Mouse (Mus musculus): ENCODE measurements around the gene Dnase1l3. TPM values are rescaled to one million over a fixed set of nuclear protein-coding genes. Genes with fewer than 3 reads are reported as not detected.
A peak's percentile ranks its signal among the peaks of the same experiment; 100 is the strongest.

Dnase1l3 gene
- polyA plus RNA-seq, 1 experiment from 2014 or later, result 0.05 TPM

- Histone ChIP-seq H3K9ac (no peak overlapping the region), H3K4me3 (no peak overlapping the region), H3K36me3 (no peaks in the 10 kb centered on the region), H3K9me3 (no peaks in the 10 kb centered on the region), H3K27ac (replicated peaks) (no peak overlapping the region), H3K4me2 (no peak overlapping the region), H3K4me1 (peaks cover 8% of the 10 kb centered on the region), H3K27me3 (replicated peaks) (peaks cover 52% of the 10 kb centered on the region)
- 60% methylated on average over 3 of the region's 3 CpGs for WGBS
- no peak for ATAC-seq (ENCODE audit: extremely low read depth, insufficient number of reproducible peaks, low FRiP score, low TSS enrichment)
Observed at GRCm38 (mm10) chr14:7999030-7999429, 4.7 kb upstream of the Dnase1l3 start.

DNA sequence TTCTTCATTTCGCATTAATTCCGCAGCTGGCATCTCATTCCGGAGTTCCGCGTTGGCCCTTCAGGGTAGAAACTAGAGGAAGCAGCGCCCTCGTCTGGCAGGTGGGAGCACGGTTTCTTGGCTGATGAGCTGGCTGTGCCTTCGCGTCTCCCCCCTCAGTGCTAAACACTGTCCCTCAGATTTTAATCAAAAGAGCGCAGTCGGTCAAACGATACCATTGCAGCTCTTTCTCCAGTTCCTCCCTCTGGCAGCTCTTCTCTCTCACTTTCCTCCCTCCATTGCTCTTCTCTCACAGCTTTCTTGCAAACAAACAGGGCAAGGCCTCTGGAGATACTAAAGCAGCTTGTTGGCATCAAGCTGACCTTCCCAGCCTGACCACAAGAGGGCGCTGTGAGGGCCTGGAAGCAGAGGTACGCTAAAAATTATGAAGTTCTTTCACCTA lies 2.9 kb upstream of the Dnase1l3 start:
- Histone ChIP-seq H3K36me3 (no peaks in the 10 kb centered on the region), H3K4me2 (peak overlapping the region; percentile 67), H3K9me3 (no peaks in the 10 kb centered on the region), H3K4me3 (peak overlapping the region; percentile 35), H3K9ac (peak overlapping the region; percentile 68; the same call in 1 of the 2 replicates), H3K27ac (replicated peaks) (no peak overlapping the region), H3K4me1 (no peaks in the 10 kb centered on the region), H3K27me3 (replicated peaks) (peaks cover 53% of the 10 kb centered on the region)
- 3% methylated on average over 15 of the region's 15 CpGs for WGBS
- no peak for ATAC-seq (ENCODE audit: extremely low read depth, insufficient number of reproducible peaks, low FRiP score, low TSS enrichment)

DNA sequence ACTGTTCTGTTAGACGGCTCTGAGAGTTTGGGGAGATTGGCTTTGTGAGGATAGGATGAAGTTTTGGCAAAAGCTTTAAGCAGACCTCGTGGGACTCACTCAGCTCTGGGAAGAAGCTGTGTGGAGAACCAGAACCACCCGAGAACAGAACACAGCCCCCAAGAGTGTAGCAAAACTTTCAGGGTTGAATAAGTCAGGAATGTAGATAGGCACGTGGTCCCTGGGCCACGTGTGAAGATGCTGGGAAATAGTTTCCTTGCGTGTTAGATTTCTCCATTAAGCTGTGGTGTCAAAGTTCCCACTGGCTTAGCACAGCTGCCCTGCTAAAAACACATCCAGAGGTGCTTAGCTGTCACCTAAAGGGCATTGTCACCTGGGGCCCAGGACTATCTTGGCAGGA lies 2.2 kb downstream of the Dnase1l3 start:
- no peak overlapping the region for H3K9ac ChIP-seq
- no peak overlapping the region for H3K4me3 ChIP-seq
- H3K27me3 ChIP-seq (replicated peaks), result peaks cover 17% of the 10 kb centered on the region
- H3K4me2 ChIP-seq, result no peak overlapping the region
- H3K9me3 ChIP-seq, result no peaks in the 10 kb centered on the region
- no peak overlapping the region for H3K27ac ChIP-seq (replicated peaks)
- no peaks in the 10 kb centered on the region for H3K36me3 ChIP-seq
- WGBS, result 57% methylated on average over 6 of the region's 6 CpGs
- H3K4me1 ChIP-seq, result no peaks in the 10 kb centered on the region
- ATAC-seq (ENCODE audit: extremely low read depth, insufficient number of reproducible peaks, low FRiP score, low TSS enrichment), result no peak

DNA sequence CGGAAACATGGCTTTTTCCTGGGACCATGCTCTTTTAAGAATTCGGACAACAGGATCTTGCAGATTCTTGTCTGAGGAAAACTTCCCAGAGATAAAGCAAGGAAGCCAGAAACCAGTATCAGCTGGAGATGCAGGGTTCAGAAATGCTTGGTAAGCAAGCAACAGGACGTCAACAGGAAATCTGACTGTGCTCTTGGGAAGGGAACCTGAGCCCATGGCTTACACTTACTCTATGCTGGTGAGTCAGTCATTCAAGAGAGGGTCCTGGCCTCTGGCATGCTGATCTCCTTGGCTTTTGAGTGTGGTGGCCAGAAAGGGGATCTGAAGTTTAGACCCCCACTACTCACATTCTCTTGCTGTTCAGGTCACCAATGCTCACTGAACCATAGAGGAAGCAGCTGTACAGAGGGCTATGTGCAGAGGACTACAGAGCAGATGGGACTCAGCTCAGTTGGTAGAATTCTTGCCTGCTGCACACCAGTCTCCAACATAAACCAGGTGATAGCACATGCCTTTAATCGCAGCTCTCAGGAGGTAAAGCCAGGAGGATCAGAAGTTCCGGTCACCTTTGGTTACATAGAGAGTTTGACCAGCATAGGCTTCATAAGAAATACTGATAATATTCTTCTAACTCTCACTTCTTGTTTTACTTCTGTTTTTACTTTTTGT lies 3.1 kb downstream of the Dnase1l3 start:
- no peak overlapping the region for H3K9ac ChIP-seq
- no peak overlapping the region for H3K4me3 ChIP-seq
- H3K4me2 ChIP-seq, result no peak overlapping the region
- 71% methylated on average over 5 of the region's 5 CpGs for WGBS
- H3K4me1 ChIP-seq, result no peaks in the 10 kb centered on the region
- H3K9me3 ChIP-seq, result no peaks in the 10 kb centered on the region
- H3K27ac ChIP-seq (replicated peaks), result no peak overlapping the region
- no peaks in the 10 kb centered on the region for H3K36me3 ChIP-seq
- peaks cover 17% of the 10 kb centered on the region for H3K27me3 ChIP-seq (replicated peaks)
- no peak for ATAC-seq (ENCODE audit: extremely low read depth, insufficient number of reproducible peaks, low FRiP score, low TSS enrichment)

- Histone ChIP-seq H3K4me1 (no peaks in the 10 kb centered on the region), H3K27ac (replicated peaks) (no peak overlapping the region), H3K4me3 (no peak overlapping the region), H3K9me3 (no peaks in the 10 kb centered on the region), H3K9ac (no peak overlapping the region), H3K27me3 (replicated peaks) (peaks cover 11% of the 10 kb centered on the region), H3K4me2 (no peak overlapping the region), H3K36me3 (no peaks in the 10 kb centered on the region)
- 41% methylated on average over 3 of the region's 3 CpGs for WGBS
- no peak for ATAC-seq (ENCODE audit: extremely low read depth, insufficient number of reproducible peaks, low FRiP score, low TSS enrichment)
Observed at GRCm38 (mm10) chr14:7989961-7990360, 4.4 kb downstream of the Dnase1l3 start.

DNA sequence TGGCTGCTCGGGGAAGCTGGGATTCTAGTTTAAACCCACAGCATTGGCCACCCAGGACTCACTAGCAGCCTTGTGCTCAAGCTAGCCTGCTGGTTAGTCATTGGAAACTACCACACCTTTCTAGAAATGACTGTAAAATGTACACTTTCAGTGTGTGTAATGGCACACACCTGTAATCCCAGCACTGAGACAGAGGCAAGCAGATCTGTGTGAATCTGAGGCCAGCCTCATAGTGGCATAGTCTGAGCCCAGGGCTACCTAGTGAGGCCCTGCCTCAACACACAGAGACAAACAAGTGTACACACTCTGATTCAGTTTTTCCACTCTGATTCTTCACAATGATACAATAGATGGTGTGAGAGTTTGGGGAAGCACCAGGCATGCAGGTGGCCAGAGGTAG lies 5.0 kb downstream of the Dnase1l3 start:
- H3K4me3 ChIP-seq, result no peak overlapping the region
- ATAC-seq (ENCODE audit: extremely low read depth, insufficient number of reproducible peaks, low FRiP score, low TSS enrichment), result no peak
- no peaks in the 10 kb centered on the region for H3K36me3 ChIP-seq
- H3K4me2 ChIP-seq, result no peak overlapping the region
- H3K27me3 ChIP-seq (replicated peaks), result peaks cover 5% of the 10 kb centered on the region
- no peaks in the 10 kb centered on the region for H3K9me3 ChIP-seq
- H3K27ac ChIP-seq (replicated peaks), result no peak overlapping the region
- no peak overlapping the region for H3K9ac ChIP-seq
- WGBS, result 39% methylated on average over 1 of the region's 1 CpGs
- no peaks in the 10 kb centered on the region for H3K4me1 ChIP-seq

DNA sequence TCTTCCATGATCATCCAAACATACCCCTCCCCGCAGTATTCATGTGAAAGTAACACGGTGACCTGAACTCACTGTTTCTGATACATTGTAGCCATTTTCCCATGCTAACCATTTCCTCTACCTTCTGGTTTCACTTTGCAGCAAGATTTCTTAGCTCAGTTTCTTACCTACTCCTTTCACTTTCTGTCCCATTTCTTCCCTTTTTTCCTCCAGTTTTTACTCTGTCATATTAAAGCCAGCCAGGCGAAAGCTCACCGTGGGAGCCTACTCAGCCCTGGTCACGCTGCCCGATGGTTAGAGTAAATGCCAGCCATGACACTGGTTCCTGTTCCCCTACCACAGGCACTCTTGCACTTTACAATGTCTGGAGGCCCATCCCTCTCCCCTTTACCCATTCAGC lies 7.5 kb downstream of the Dnase1l3 start:
- H3K9ac ChIP-seq, result no peak overlapping the region
- H3K4me3 ChIP-seq, result no peak overlapping the region
- no peaks in the 10 kb centered on the region for H3K9me3 ChIP-seq
- 88% methylated on average over 6 of the region's 6 CpGs for WGBS
- no peak for ATAC-seq (ENCODE audit: extremely low read depth, insufficient number of reproducible peaks, low FRiP score, low TSS enrichment)
- no peaks in the 10 kb centered on the region for H3K36me3 ChIP-seq
- no peaks in the 10 kb centered on the region for H3K4me1 ChIP-seq
- H3K4me2 ChIP-seq, result no peak overlapping the region
- no peak overlapping the region for H3K27ac ChIP-seq (replicated peaks)
- no peaks in the 10 kb centered on the region for H3K27me3 ChIP-seq (replicated peaks)

DNA sequence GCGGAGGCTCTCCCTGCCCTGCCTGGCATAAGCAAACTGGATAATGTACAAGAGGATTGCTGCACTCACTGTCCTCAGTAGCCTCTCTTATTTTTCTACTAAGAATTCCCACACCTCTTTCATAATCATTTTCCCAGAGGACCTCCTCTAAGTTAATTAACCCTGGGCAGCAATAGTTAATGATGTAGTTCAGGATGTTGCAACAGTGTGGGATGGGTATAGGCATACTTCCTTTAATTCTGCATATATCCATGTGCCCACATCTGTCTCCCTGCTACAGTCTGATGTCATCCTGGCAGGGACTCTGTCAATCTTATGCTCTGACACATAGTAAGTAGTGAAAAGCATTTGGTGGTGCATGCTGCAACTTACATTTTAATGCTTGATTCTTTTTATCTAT lies 13.1 kb downstream of the Dnase1l3 start:
- Histone ChIP-seq H3K4me1 (no peaks in the 10 kb centered on the region), H3K9ac (no peak overlapping the region), H3K27me3 (replicated peaks) (no peaks in the 10 kb centered on the region), H3K4me2 (no peak overlapping the region), H3K27ac (replicated peaks) (no peak overlapping the region), H3K9me3 (no peaks in the 10 kb centered on the region), H3K4me3 (no peak overlapping the region), H3K36me3 (no peaks in the 10 kb centered on the region)
- no peak for ATAC-seq (ENCODE audit: extremely low read depth, insufficient number of reproducible peaks, low FRiP score, low TSS enrichment)
- 86% methylated on average over 1 of the region's 1 CpGs for WGBS

DNA sequence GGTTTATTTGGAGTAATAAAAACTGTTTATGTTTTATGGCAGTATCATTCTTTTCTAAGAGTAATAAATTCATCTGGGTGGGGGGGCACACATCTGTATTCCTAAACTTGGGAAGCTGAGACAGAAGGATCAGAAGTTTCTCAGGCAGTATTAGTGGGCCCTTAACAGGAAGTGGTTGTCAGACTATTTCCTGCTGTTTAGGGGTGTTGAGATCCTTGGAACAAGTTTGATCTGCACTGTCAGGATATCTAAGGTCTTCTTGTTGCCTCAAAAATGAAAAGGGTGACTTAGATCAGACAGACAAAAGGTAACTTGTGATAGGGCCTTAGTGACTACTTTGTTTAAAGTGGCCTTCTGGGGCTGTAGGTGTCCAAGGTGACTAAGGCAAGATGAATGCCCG lies 16.2 kb downstream of the Dnase1l3 start:
- H3K9ac ChIP-seq, result no peak overlapping the region
- H3K4me1 ChIP-seq, result no peaks in the 10 kb centered on the region
- 70% methylated on average over 1 of the region's 1 CpGs for WGBS
- H3K27ac ChIP-seq (replicated peaks), result no peak overlapping the region
- H3K4me2 ChIP-seq, result no peak overlapping the region
- H3K4me3 ChIP-seq, result no peak overlapping the region
- H3K27me3 ChIP-seq (replicated peaks), result no peaks in the 10 kb centered on the region
- no peak for ATAC-seq (ENCODE audit: extremely low read depth, insufficient number of reproducible peaks, low FRiP score, low TSS enrichment)
- no peaks in the 10 kb centered on the region for H3K36me3 ChIP-seq
- H3K9me3 ChIP-seq, result no peaks in the 10 kb centered on the region; the same call in 1 of the 2 replicates

GRCm38 (mm10) chr14:7977471-7977870 lies 16.9 kb downstream of the Dnase1l3 start:
- Histone ChIP-seq H3K9ac (no peak overlapping the region), H3K27me3 (replicated peaks) (no peaks in the 10 kb centered on the region), H3K4me2 (no peak overlapping the region), H3K4me1 (no peaks in the 10 kb centered on the region), H3K27ac (replicated peaks) (no peak overlapping the region), H3K36me3 (no peaks in the 10 kb centered on the region), H3K4me3 (no peak overlapping the region), H3K9me3 (no peaks in the 10 kb centered on the region; the same call in 1 of the 2 replicates)
- WGBS, result 82% methylated on average over 1 of the region's 1 CpGs
- no peak for ATAC-seq (ENCODE audit: extremely low read depth, insufficient number of reproducible peaks, low FRiP score, low TSS enrichment)

DNA sequence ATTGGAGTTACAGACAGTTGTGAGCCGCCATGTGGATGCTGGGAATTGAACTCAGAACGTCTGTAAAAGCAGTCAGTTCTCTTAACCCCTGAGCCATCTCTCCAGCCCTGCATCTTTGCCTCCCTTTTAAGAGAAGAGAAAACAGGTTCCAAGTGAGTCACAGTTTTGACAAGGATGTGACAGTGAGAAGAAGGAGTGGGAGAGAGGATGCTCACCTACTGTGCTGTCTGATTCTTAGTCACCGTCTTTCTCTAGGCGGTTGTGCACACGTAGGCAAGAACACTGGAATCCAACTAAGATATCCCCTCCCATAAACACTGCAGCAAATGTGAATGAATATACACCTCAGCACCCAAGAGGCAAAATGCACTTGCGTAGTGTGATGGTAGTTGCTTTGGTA lies 19.2 kb downstream of the Dnase1l3 start:
- H3K36me3 ChIP-seq, result no peaks in the 10 kb centered on the region
- no peaks in the 10 kb centered on the region; the same call in 1 of the 2 replicates for H3K9me3 ChIP-seq
- no peak overlapping the region for H3K9ac ChIP-seq
- no peak for ATAC-seq (ENCODE audit: extremely low read depth, insufficient number of reproducible peaks, low FRiP score, low TSS enrichment)
- H3K27me3 ChIP-seq (replicated peaks), result no peaks in the 10 kb centered on the region
- H3K27ac ChIP-seq (replicated peaks), result no peak overlapping the region
- 76% methylated on average over 6 of the region's 6 CpGs for WGBS
- H3K4me1 ChIP-seq, result no peaks in the 10 kb centered on the region
- no peak overlapping the region for H3K4me3 ChIP-seq
- H3K4me2 ChIP-seq, result no peak overlapping the region

- Histone ChIP-seq H3K4me2 (no peak overlapping the region), H3K27me3 (replicated peaks) (no peaks in the 10 kb centered on the region), H3K27ac (replicated peaks) (no peak overlapping the region), H3K9me3 (no peaks in the 10 kb centered on the region; the same call in 1 of the 2 replicates), H3K4me3 (no peak overlapping the region), H3K4me1 (no peaks in the 10 kb centered on the region), H3K36me3 (no peaks in the 10 kb centered on the region), H3K9ac (no peak overlapping the region)
- ATAC-seq (ENCODE audit: extremely low read depth, insufficient number of reproducible peaks, low FRiP score, low TSS enrichment), result no peak
- 85% methylated on average over 1 of the region's 1 CpGs for WGBS
Observed at GRCm38 (mm10) chr14:7974643-7975042, 19.7 kb downstream of the Dnase1l3 start.

Measured in heart, embryonic 13.5 days (tissue).